Mouse (Mus musculus) thymus, postnatal 0 days (tissue): ENCODE measurements around the gene Fkbp1b. TPM values are rescaled to one million over a fixed set of nuclear protein-coding genes. Genes with fewer than 3 reads are reported as not detected.
"Not testable (repeated sequence)": the region's sequence is repeated elsewhere in the genome, so short reads cannot be mapped to it uniquely, and the experiment has no call there.

ENCODE experiments used
- DNase-seq: peaks from one replicate; pipeline ENCODE4 v3.0.0-alpha.2; 2015; ENCODE audit warnings: low spot score
- polyA plus RNA-seq: library from polyadenylated mRNA; unstranded; fragments of >200 nt; fragmentation: Nextera tagmentation; extraction: Ambion mirVana; gene quantifications from 2 replicates; pipeline ENCODE4 v1.2.1, GENCODE M21; 2015

Fkbp1b gene
- polyA plus RNA-seq, 1 experiment from 2014 or later, result 3.1 TPM

- DNase-seq, result peak; percentile 58
These were observed 2.4 kb upstream of the Fkbp1b start for GRCm38 (mm10) chr12:4843741-4844140.

DNA sequence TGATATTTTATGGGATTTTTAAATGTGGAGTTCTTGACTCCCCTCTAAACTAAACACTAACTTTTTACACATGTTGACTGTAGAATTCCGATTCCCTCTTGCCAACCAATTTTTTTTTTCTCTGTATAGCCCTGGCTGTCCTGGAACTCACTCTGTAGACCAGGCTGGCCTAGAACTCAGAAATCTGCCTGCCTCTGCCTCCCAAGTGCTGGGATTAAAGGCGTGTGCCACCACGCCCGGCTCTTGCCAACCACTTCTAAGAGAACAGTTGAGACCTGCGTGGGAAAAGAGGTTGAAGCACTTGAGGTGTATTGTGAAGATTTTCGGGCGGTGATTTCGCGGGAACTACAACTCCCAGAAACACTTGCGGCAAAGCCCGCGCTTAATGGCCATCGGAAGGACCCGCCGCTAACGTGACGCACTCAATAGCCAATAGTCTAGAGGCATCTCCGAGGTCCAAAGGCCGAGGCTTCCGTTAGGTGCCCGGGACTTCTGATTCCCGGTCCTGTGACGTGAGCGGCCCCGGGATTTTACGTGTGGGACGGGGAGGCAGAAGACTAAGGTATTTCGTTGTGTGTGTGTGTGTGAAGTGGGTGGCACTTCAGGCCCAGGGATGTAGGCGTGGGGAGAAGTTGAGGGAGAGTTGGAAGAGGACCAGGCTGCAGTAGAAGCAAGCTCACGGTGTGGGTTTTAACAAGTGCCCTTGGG is 1.7 kb upstream of the Fkbp1b start, which contains the start of gene Wdcp:
Wdcp (plus strand) TSS at position 414 of the 708 bp plus-strand sequence.
- DNase-seq, result peak; percentile 88

- DNase-seq, result no peak
These were observed 1.1 kb upstream of the Fkbp1b start for GRCm38 (mm10) chr12:4842456-4842855.

GRCm38 (mm10) chr12:4840741-4841140 is 650 bp downstream of the Fkbp1b start:
- DNase-seq, result no peak

DNA sequence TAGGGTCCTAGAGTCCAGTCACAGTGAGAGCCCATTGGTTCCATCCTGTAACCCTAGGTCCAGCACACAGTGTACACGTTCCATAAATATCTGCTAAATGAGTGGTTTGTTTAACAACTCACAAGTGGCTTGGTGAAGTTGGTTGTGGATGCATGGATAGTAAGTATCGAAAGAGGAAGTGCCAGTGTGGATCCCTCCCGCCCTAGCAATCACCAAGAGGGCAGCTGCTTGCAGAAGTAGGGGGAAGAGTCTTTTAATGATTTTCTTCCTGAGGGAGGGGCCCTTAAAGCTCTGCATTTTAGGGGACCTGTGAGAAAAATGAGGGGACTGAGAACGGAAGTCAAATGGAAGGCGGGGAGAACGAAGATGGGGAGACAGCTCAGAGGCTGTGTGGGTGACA is 1.4 kb downstream of the Fkbp1b start:
- DNase-seq, result no peak

GRCm38 (mm10) chr12:4836959-4837358 is 4.4 kb downstream of the Fkbp1b start:
- DNase-seq, result no peak

DNA sequence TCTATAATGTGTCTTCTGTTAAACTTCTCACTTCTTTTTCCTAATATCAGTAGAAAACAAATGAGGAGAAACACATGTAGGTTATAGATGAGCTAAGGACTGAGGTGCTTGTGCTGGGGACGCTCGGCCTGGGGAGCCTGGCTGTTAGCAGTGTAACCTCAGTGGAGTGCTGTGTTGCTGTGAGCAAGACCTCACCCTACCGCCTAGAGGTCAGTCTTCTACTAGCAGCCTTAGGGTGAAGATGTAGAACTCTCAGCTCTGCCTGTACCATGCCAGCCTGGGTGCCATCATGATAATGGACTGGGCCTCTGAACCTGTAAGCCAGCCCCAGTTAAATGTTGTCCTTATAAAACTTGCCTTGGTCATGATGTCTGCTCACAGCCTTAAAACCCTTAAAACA is 14.1 kb downstream of the Fkbp1b start:
- DNase-seq, result no peak

GRCm38 (mm10) chr12:4817361-4818101 is 23.9 kb downstream of the Fkbp1b start, which contains the start of gene Sf3b6:
Sf3b6 (plus strand) TSS chr12:4817544.
- DNase-seq, result peak; percentile 98

DNA sequence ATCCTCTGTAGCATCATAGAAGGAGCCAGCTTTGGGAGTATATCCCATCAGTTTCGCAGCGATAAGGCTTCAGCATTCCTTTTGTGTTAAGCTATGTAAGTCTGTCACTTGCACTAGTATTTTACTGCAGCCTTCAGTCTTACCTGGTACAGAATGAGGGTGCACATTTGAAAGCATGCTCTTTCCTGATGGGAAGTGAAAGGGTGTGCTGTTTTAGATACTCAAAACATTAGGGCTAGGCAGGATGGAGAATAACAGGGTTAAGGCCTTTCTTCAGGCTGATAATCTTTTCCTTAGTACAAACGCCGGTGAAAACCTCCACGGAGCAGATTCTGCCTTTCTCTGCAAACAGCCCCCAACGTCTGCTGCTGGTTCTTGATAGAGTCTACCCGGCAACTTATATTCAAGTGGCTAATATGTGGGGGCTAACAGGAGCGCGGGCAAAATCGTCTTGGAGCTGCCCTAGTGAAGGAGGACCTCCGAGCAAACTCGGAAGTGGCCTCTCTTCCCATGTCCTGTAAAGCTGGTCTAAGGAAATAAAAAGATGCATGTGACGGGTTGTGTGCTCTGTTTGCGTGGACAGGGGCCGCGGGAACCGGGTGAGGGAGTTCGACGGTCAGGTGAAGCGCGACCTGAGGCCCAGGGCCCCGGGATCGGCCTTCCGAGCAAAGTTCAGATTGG is 24.6 kb downstream of the Fkbp1b start:
- DNase-seq, result no peak

- no peak for DNase-seq
These were observed 27.8 kb downstream of the Fkbp1b start for GRCm38 (mm10) chr12:4813636-4814035.

- DNase-seq, result no peak
These were observed 29.7 kb downstream of the Fkbp1b start for GRCm38 (mm10) chr12:4811705-4812104.

GRCm38 (mm10) chr12:4811036-4811435 is 30.4 kb downstream of the Fkbp1b start:
- DNase-seq, result no peak

DNA sequence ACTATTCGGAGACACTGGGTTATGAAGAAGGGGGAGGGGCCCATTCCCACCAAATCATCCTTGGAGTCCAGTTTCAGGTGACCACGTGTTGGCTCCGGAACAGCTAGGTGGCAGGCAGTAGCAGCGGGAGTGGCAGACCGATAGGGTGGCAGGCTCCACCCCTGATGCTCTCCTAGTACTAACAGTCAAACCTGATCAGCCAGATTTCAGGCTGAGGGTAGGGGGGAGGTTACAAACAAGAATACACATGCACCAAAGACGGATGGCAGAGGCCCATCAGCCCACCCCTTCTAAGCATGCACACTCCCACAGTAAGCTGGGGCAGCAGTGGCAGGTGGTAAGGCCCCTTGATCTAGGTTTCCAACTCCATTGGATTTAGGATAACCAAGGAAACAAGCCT is 43.9 kb downstream of the Fkbp1b start:
- not testable (repeated sequence) for DNase-seq

- no peak for DNase-seq
These were observed 47.7 kb downstream of the Fkbp1b start for GRCm38 (mm10) chr12:4793718-4794117.

GRCm38 (mm10) chr12:4788128-4788527 is 53.3 kb downstream of the Fkbp1b start:
- DNase-seq, result not testable (repeated sequence)

DNA sequence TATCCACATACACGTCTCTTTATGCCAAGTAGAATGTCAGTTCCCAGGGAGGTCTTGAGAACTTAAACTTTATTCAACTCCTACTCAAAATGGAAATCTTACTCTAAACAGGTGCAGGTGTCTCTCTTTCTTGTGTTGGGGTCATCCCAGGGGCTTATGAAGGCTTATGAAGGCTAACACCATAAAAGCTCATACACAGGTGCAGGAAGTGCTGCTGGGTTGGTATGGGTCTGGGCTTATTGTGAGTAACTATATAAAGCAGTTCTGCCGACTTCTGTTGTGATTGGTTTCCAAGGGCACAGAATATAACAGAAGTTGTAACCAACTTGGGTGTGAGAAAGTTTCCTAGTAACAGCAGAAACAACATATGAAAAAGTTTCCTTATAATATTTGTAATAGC is 56.9 kb downstream of the Fkbp1b start:
- DNase-seq, result peak; percentile 22

- peak; percentile 46 for DNase-seq
These were observed 57.8 kb downstream of the Fkbp1b start for GRCm38 (mm10) chr12:4783598-4783997.

Other genes with a start within 250 kb of the Fkbp1b start
- gene Itsn2, start 249.0 kb downstream of the Fkbp1b start, polyA plus RNA-seq, result 47.9 and 53.0 TPM in 2 replicates
- gene Gm3625, start 248.7 kb downstream of the Fkbp1b start, polyA plus RNA-seq, result not detected in 2 replicates
- 0.12 and 0.20 TPM in 2 replicates for gene Fam228a, start 103.2 kb downstream of the Fkbp1b start, polyA plus RNA-seq
- 2.0 and 2.2 TPM in 2 replicates for gene Pfn4, start 72.6 kb downstream of the Fkbp1b start, polyA plus RNA-seq
- gene Fam228b, start 72.3 kb downstream of the Fkbp1b start, polyA plus RNA-seq, result 2.4 and 3.6 TPM in 2 replicates
- 572 and 588 TPM in 2 replicates for gene Sf3b6, start 24.0 kb downstream of the Fkbp1b start, polyA plus RNA-seq
- 22.5 and 23.1 TPM in 2 replicates for gene Wdcp, start 1.7 kb upstream of the Fkbp1b start, polyA plus RNA-seq
- 0.16 and 0.32 TPM in 2 replicates for gene Mfsd2b, start 32.8 kb upstream of the Fkbp1b start, polyA plus RNA-seq
- gene Ubxn2a, start 66.1 kb upstream of the Fkbp1b start, polyA plus RNA-seq, result 21.2 and 27.7 TPM in 2 replicates
- 12.1 and 17.0 TPM in 2 replicates for gene Atad2b, start 75.8 kb upstream of the Fkbp1b start, polyA plus RNA-seq